Mouse (Mus musculus): ENCODE measurements around the gene Tmem108.

DNA sequence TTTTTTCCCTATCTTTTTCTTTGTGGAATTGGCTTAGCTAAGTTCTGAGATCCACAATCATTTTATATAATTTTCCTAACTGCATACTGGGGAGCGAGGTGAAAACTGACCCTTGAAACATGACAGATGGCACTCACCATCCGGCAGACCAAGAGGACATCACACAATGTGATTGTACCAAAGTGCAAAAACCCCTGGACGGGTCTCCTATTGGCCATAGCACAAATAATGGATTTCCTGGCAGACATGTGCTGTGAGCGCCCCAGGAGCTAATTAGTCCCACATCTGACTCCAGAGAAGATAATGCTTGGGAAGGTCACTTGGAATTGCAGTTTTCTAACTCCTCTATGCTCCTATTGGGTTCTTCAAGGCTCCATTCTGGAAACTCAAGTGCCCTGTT lies 183.9 kb downstream of the Tmem108 start:
- no peak for TF ChIP-seq CTCF (IDR thresholded peaks at IDR 0.05; ENCODE audit: borderline replicate concordance, control insufficient read depth, extremely low read depth, insufficient read depth, low read length, poor library complexity)
- TF ChIP-seq POLR2A (IDR thresholded peaks at IDR 0.05; ENCODE audit: control insufficient read depth, extremely low read depth, insufficient read depth, low read length, poor library complexity), result no peak

Measured in thymus, adult 2 months (tissue).